Mouse (Mus musculus): ENCODE data around the gene Arid4a.
"Not testable (repeated sequence)": the region's sequence is repeated elsewhere in the genome, so short reads cannot be mapped to it uniquely, and the experiment has no call there.

Arid4a gene

GRCm38 (mm10) chr12:71059741-71060140 lies 44.0 kb downstream of the Arid4a start:
- no peak for DNase-seq

GRCm38 (mm10) chr12:71069846-71070245 lies 54.1 kb downstream of the Arid4a start:
- DNase-seq = no peak

- DNase-seq = no peak
These were observed 56.3 kb downstream of the Arid4a start for GRCm38 (mm10) chr12:71072048-71072447.

- DNase-seq = peak; percentile 44
These were observed 57.4 kb downstream of the Arid4a start for GRCm38 (mm10) chr12:71073113-71073730.

GRCm38 (mm10) chr12:71086331-71086730 lies 70.5 kb downstream of the Arid4a start:
- no peak for DNase-seq

- DNase-seq = not testable (repeated sequence)
These were observed 88.5 kb downstream of the Arid4a start for GRCm38 (mm10) chr12:71104275-71104674.

- DNase-seq = no peak
These were observed 91.5 kb downstream of the Arid4a start for GRCm38 (mm10) chr12:71107216-71107771.

GRCm38 (mm10) chr12:71111331-71111730 lies 95.5 kb downstream of the Arid4a start, which contains the start of gene Tomm20l:
TSS of gene Tomm20l (plus strand) at chr12:71111428.
- peak; percentile 63 for DNase-seq

- DNase-seq = no peak
These were observed 97.3 kb downstream of the Arid4a start for GRCm38 (mm10) chr12:71113074-71113473.

GRCm38 (mm10) chr12:71113675-71114288 lies 98.0 kb downstream of the Arid4a start:
- peak; percentile 89 for DNase-seq

GRCm38 (mm10) chr12:71116411-71116810 lies 100.6 kb downstream of the Arid4a start:
- DNase-seq = no peak

- no peak for DNase-seq
These were observed 106.9 kb downstream of the Arid4a start for GRCm38 (mm10) chr12:71122731-71123130.

- no peak for DNase-seq
These were observed 107.5 kb downstream of the Arid4a start for GRCm38 (mm10) chr12:71123286-71123685.

GRCm38 (mm10) chr12:71135581-71135980 lies 119.8 kb downstream of the Arid4a start:
- no peak for DNase-seq

- DNase-seq = peak; percentile 82
These were observed 120.6 kb downstream of the Arid4a start, which contains the start of the genes Timm9 and 2700049A03Rik for GRCm38 (mm10) chr12:71136130-71136973. TSS of gene Timm9 (minus strand) at chr12:71136684. TSS of gene 2700049A03Rik (plus strand) at chr12:71136848.

GRCm38 (mm10) chr12:71136974-71137491 lies 121.2 kb downstream of the Arid4a start:
- DNase-seq = peak; percentile 90

GRCm38 (mm10) chr12:71137686-71138085 lies 121.9 kb downstream of the Arid4a start:
- no peak for DNase-seq

GRCm38 (mm10) chr12:71139258-71139828 lies 123.6 kb downstream of the Arid4a start:
- peak; percentile 42 for DNase-seq

- no peak for DNase-seq
These were observed 125.4 kb downstream of the Arid4a start for GRCm38 (mm10) chr12:71141189-71141588.

- peak; percentile 72 for DNase-seq
These were observed 131.9 kb downstream of the Arid4a start for GRCm38 (mm10) chr12:71147641-71148040.
